Mouse (Mus musculus) adrenal gland, adult 8-10 months (tissue): Measurements from ENCODE around the gene Magi1. TPM values are rescaled to one million over a fixed set of nuclear protein-coding genes. Genes with fewer than 3 reads are reported as not detected.
A peak's percentile ranks its signal among the peaks of the same experiment; 100 is the strongest.

Experiments used
- DNase-seq: peaks from one replicate; pipeline ENCODE4 v3.0.0; 2022
- total RNA-seq, 4 experiments: library from RNA; stranded (reverse); gene quantifications; 2 replicates each; pipeline ENCODE4 v1.2.4; 2022

The Magi1 gene
- total RNA-seq, 4 experiments from 2014 or later: 16.5 to 69.9 (median 38.8) TPM

DNA sequence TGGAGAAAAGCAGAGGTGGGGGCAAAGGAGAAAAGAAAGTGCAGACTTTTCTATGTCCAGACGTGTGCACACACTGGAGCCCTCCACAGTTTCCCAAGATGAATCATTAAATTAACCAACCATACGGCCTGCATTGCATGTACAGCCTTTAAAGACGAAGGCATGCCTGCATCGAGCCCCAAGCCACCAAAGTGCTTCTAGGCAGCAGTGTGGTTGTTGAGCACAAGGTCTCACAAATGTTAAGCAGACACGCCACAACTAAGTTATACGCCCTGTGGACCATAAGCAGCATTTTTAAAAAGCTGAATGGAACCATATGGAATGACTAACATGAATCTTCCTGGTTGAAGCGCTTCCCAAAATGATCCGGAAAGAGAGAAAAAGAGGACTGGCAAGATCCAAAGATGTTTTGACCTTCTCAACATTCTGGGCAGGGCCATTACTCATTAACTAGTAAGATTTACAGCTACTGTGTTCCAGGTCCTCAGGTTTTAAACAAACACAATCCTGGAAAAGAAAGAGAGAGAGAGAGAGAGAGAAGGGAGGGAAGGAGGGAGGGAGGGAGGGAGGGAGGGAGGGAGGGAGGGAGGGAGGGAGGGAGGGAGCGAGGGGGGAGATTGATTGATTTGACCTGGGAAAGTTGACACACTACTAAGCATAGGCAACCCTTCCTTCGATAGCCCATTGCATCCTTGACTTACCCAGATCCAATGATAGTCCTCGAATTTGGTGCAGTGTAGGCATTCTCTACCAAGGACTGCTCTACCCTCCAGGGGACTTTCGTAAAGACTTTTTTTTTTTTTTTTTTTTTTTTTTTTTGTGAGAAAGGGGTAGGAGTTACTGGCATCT is 26.5 kb downstream of the Magi1 start:
- no peak for DNase-seq

DNA sequence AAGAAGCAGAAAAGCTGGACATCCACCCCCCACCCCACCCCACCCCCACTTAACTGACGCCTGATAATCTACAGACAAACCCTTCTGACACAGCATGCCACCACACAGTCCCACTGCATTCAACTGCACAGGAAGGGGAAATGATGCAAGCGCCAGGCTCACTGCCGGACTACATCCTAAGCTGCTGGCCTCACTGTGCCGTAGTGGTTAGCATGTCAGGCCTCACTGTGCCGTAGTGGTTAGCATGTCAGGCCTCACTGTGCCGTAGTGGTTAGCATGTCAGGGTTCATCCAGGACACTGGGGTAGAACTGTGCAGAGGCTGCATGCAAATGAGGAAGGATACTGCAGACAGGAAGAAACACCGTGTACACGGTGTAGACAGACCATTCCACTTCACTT is 29.8 kb downstream of the Magi1 start:
- no peak for DNase-seq

DNA sequence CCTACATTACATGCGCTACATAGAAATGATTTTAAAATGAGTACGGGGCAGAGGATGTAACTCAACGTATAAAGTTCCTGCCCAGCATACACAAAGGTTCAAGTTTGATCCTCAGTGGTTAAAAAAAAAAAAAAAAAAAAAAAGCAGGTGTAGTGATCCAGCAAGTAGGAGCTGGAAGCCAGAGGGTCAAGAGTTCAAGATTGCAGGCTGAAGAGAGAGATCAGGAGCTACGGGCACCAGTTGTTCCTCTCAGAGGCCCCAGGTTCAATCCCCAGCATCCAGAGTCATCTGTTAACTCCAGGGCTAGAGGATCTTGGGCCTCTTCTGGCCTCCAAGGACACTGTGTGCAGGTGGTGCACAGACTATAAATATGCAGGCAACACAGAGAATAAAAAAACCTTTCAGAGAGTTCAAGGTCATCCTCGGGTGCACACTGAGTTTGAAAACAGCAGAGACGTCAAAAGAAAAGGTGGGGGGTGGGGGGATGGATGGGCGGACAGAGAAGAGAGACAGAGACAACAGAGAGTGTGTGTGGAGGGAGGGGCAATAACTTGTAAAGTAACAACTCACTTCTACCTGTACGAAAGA is 32.3 kb downstream of the Magi1 start:
- no peak for DNase-seq

DNA sequence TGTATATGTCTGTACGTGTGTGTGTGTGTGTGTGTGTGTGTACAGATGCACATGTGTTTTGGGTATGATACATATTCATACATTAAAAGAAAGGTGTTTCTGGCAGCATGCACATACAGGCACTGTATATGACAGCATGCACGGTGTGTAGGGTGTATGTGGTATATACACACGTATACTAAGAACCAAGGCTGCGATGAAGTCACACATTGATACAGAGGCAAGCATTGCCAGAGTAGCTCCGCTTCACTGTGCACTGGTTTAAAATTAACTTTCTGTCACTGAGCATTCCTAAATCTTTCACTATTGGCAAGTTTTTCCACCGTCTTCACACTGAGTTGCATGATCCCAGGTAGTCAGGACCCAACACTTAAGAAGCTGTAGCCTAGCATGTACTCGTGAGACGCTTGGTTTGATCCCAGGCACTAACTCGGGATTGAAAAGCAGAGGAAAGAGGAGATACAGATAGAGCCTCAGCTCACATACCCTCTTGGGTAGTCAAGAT is 34.4 kb downstream of the Magi1 start:
- DNase-seq: no peak

DNA sequence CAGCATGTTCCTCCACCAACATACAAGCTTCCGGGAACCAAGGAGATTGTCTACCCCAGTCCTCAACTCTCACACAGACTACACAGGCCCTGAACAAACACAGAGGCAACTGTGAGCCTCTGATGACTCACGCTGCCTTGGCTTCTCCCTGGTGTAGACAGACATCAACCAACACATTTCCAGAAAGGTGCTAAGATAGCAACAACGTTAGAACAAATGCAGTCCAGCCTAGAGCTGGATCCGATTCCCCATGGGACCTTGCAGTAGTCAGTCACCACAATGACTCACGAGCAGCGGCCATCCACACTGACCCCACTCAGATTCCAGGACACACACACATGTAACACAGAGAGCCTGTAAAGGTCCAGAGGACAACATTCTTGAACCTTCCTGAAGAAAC is 42.5 kb downstream of the Magi1 start:
- peak; percentile 23 for DNase-seq

DNA sequence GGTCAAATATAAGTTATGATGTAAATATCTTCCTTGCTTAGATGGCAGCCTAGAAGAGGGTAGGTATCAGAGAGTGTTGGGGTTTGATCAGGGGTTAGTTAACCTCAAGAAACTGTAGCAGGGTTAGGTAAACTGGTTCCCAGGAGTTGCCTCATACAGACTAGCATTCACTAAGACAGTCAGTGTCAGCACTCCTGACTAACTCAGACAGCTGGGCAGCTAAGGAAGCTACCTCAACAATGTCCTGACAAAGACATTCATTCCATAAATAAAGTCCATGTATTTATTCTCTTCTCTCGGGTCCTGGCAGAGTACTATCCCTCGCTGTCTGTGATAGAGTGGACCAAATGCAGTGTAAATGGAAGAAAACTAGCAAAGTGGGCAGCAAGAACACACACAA is 45.1 kb downstream of the Magi1 start:
- DNase-seq: no peak

DNA sequence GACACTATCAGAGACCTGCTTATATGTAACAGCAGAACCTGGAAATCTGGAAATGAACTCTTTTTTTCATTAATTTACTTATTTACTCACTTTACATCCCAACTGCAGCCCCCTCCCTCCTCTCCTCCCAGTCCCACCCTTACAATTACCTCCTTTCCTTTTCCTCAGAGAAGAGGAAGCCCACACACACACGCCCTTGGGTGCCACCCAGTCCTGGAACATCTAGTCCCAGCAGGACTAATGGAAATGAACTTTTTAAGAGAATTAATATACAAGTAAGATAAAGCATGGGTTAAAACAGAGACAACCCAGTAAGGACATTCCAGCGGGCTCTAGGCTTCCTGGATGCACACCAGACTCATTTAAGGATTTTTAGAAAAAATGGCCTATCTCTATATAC is 46.8 kb downstream of the Magi1 start:
- no peak for DNase-seq

DNA sequence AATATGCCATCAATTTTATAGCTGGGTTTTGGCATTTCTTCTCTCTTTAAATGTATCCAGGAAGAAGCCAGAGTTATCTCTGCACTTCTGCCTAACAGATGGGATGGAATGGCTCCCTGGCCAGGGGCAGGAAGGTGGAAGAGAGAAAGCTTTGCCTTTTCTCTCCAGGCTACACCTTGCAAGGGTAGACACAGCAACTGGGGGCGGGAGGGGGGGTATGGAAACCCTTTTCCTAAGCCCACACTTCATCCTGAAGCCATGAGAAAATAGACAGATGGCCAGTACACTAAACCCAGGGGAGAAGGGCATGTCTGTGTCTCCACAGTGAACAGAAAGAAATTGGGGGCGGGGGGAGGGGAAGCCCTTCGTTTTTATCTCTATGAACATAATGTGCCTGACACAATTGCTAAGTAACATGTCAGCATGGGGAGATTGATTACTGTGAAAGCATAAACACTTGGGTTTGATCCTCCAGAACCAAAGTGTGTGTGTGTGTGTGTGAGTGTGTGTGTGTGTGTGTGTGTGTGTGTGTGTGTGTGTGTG is 51.4 kb downstream of the Magi1 start:
- no peak for DNase-seq

DNA sequence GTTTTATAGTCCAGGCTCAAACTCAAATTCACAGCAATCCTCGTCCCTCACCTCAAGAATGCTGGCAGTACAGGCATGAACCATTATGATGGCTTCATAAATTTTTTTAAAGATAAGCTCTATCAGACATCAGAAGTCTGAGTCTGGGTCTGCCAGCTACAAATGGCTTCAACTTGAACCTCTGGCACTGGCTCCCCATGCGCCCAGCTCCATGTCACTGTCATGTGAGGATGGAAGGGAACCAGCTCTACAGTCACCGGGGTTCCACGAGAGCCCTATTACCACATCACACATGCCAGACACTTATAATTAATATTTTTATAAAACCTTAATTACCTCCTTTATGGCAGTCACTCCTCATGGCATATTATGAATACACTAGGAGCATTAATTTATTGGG is 51.9 kb downstream of the Magi1 start:
- DNase-seq: no peak

DNA sequence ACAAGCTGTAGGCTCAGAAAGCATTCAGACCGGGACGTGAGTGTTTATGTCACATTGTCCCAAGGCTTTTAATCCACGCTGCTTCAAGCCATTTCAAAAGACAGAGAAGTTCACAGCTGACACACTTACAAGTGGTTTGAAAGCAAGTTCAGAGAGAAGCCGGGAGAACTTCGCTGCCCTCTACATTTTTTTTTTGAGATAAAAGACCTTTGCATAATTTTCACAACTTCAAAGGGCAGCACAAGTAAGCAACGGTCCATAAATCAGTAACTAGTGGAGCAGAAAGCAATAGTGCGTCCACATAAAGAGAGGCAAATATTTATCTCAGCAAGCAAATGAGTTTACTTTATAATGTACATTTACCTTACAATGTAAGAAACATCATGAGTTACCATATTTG is 52.4 kb downstream of the Magi1 start:
- DNase-seq: no peak

DNA sequence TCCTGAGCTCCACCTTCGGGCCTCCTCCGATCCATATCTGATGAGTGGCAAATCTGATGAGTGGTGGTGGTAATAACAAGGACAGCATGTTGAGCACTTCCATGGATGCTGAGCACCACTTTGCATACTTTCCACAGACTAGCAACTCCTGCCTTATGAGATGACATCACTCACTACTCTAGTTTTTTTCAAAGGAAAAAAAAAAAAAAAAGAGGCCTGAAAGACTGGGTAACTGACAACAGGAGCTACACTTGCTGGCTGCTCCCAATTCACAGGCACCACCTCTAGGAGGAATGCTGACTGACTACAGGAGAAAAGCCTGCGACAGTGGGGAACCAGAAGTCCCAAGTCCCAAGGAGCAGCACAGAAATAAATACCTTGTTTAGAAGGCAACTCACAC is 52.8 kb downstream of the Magi1 start:
- no peak for DNase-seq

DNA sequence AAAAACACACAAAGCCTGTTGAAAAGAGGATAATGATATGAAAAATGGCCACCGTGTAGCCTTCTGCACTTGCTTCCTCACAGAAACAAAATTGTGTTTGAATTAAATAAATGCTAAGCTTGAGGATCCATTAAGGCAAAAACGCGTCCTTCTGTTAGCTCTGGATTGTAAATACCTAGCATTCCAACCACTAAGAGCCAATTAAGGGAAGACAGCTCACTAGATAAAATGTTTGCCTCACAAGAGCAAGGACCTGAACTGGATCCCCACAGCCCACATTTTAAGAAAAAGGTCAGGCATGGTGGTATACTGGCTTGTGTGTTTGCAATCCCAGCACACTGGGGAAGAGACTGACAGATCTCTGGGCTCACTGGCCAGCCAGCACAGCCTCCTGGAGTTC is 53.6 kb downstream of the Magi1 start:
- no peak for DNase-seq

DNA sequence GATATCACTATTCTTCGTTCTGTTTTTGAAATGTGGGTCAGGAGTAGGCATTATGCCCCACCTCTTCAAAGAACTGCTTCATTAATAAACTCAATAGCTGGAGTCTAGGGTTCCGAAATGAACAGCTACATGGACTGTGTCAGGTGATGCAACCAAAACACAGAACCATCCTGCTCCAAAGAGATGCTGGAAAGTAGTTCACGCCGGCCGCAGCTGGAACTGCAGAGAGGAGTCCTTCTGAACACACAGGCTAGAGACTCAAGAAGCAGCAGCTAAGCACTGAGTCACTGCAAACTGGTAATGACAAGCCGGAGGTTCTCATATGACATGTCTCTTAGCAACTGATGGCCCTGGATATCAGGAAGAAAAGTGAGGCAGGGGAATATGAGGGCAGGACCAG is 57.5 kb downstream of the Magi1 start:
- DNase-seq: no peak

DNA sequence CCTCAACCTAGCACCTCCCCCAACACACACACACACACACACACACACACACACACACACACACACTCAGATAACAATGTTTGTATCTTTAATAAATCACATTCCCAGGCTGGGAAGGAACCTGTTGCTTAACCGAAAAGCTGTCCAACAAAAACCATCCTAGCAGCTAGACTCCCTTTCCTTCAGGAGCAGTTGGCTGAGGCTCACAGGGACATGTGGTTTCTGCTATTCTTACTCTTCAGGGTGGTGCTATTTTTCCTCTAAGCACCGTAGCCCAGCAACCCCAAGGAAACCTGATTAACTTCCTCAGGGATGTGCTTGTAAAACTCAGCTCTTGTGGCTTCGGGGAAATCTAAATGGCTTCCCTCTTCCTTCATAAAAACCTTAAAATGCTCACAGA is 57.9 kb downstream of the Magi1 start:
- no peak for DNase-seq

DNA sequence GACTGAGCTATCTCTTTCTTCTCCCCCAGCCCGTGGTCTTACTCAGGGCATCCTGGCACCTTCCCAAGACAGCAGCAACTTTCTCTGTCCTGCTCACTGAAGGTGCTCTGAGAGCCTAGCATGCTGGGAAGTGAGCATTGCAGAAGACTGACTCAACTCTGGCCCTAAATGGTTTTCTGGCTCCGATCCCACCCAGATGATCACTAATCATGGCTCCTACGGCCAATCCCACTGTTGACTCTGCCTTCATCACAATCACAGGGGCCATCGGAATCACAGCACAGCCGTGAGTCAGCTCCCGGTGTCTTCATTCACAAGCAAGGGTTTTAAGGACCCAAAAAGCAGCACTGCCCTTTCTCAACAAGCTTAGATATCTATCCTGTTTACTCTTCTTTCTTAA is 58.6 kb downstream of the Magi1 start:
- DNase-seq: peak; percentile 14

DNA sequence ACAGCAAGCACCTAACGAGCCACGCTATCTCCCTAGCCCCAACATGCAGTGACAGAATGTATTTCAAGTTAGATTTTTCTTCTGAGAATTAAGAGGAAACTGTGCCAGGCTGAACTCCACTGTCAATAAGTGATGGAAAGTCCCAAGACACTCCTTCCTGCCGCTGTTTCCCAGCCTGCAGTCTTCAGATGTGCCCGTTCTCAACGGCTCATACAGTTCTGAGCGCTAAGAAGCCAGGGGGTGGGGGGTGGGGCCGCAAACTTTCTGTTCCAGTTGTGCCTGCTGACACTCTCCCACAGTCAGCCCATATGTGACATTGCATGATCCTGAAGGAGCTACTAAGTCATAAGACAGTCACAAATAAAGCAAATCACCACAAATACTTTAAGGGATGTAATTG is 61.5 kb downstream of the Magi1 start:
- DNase-seq: no peak

DNA sequence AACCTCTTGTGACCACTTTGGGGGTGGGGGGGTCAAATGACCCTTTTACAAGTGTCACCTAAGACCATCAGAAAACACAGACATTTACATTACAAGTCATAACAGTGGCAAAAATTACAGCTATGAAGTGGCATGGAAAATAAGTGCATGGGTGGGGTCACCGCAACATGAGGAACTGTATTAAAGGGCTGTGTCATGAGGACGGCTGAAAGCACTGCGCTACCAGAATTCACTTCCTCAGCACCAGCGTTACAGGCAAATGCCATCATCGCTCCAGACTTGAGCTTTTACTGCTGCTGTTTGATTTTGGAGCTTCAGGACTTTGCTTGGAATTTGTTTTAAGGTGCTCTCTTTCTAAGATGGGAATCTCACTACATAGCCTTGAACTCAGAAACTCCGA is 62.0 kb downstream of the Magi1 start:
- no peak for DNase-seq

DNA sequence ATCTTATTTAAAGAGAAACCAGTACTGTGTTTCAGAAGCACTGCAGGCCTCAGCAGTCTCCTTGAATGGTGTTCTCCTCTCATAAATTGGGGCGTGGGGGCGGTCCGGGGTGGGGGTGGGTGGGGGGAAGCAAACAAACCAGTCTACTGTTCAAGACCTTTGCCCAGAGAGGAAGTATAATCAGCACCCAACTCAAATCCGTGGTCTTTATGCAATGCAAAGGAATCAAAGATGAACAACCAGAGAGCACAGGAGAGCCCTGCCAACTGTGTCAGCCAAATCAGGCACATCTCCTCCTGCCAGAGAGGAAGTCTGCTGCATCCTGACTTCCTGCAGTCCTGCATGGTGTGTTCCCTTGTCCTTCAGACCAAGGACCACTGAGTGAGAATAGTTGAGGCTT is 65.6 kb downstream of the Magi1 start:
- DNase-seq: no peak

DNA sequence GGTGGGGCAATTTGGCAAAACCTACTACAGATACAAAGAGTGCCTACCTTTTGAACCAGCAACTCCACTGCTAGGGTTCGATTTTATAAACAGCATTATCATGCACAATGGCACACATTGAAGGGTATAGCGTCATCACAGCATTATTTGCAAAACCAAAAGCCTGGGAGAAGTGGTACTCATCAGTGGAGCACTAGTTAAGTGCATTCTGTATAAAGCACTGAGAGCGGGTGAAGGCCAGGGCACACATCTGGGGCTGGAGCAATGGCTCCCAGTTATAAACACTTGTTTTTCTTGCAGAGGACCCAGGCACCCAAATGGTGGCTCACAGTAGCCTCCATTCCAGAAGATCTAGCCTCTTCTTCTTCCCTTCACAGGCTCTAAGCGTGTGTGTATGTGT is 67.9 kb downstream of the Magi1 start:
- DNase-seq: no peak

DNA sequence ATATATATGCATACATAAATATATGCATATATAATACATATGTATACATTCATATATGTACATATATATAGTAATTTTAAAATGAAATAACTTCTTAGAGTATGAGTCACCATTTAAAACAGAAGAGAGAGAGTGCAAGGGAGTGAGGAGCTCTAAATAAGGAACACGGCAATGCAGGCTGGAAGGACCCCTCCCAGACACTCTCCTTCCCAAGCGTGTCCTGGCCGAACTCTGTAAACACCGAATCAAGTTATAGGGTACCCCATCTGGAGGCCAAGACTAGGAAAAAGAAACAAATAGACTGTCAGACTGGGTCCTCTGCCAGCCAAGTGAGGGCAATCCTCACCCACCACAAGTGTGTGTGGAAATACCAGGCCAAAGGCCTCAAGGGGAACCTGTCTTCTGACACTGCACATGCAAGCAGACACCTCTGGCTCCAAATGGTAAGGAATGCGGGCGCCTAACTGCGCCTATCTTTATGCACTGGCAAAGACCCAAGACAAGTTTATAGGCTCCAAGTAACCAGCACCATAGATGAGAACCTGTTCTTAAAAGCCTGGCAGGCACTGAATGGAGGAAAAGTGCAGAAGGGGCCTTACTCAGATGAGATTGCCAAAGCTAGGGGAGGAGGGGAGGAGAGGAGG is 68.7 kb downstream of the Magi1 start:
- DNase-seq: no peak

DNA sequence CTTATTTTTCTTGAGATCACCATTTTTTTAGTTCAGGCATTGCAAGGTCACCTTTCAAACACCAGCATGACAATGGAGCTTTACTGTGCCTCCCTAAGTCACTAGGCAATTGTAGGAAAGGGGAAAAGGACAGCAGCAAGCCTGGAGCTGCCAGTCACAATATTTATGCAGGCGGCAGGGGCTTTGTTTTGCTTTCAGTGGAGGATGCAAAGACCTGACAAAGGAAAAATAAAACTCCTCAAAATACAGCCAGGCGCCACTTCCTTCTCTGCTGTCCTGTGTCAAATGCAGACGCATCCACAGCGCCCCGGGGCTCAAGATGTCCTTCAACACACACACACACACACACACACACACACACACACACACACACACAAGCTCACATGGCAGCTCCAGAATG is 77.8 kb downstream of the Magi1 start:
- DNase-seq: no peak

DNA sequence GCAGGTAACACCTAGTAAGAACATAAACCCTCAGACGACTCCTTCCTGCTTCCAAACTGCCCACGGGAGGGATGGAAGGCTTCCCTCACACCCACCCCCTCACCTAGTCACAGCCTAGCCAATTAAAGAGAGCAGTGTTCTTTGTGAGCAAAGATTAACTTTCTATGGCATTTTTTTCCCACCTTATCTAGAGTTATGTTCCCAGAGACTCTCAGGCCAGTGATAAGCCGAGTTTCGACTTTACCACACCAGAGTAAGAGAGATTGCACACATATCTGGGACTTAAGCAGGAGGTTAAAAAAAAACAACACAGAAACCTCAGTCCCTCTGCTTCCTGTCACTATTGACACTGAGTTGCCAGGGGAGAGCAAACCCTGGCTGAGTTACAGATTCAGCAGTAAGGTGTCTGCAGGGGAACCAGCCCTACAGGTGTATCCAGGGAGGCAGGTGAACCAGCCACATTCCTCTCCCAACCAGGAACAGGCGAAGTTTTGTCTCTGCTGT is 80.0 kb downstream of the Magi1 start:
- no peak for DNase-seq

DNA sequence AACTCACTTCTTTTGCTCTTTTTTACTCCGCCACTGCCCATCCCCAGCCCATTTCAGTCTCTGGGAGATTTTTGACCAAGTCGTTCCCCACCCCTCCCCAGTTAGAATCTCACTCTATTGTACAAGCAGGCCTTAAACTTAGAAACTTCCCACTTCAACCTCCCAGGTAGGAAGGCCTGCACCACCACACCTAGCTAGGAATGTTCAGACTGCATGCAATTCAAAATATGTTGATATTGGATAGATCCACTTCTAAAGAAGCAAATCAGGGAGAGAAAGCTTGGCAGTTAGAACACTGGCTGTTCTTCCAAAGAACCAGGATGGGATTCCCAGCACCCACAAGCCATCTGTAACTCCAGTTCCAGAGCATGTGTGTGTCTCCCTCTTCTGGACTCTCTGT is 81.8 kb downstream of the Magi1 start:
- no peak for DNase-seq
